Comparison of ENCODE assay signal across 26 mouse cellular contexts in the genomic region with DNA sequence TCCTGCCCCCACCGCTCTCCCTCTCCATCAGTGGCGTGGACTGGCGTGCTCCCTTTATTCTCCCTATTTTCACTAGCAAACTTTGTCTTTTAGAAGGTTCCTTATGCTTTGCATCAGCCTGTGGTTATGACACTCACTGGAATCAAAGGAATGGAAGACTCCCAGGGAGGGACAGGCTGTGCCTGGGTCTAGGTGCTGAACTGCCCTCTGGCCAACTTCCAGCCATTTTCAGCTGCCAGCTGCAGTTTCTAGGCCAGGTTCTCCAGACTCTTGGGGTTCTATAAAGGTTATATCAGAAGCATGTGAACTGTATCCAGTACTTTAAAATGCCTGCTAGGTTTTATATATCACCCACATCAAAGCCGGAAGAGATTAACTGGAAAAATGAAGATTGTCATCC. TPM values are rescaled to one million over a fixed set of nuclear protein-coding genes. Genes with fewer than 3 reads are reported as not detected.
DNase-seq lines count a peak whose midpoint lies in the region; ATAC-seq and TF ChIP-seq lines count a peak whose summit lies in the region.
"Had no signal": no experiment of that assay in that cellular context is flagged by ENCODE, and none has a peak within 500 bp of the region (broad histone marks: within the 10 kb centered on the region; RNA-seq: fewer than 3 reads in every experiment).

No protein-coding gene starts in this region.

- WGBS in kidney, adult 2 months: 92% methylated on average over 4 of the region's 4 CpGs
- WGBS in kidney, embryonic 16.5 days: 96% methylated on average over 4 of the region's 4 CpGs

- no peak overlapping the region for H3K4me2 ChIP-seq in kidney, embryonic 16.5 days (replicated peaks; ENCODE audit: low read depth, low read length)
- H3K4me2 ChIP-seq: embryonic facial prominence, embryonic 13.5 days; forebrain, embryonic 12.5 days; forebrain, embryonic 15.5 days; hindbrain, embryonic 12.5 days; hindbrain, embryonic 15.5 days had no signal

- TF ChIP-seq POLR2A in kidney, adult 2 months (IDR thresholded peaks at IDR 0.05; ENCODE audit: low read depth, low read length): no peak

- H3K4me1 ChIP-seq in kidney, adult 2 months (ENCODE audit: control insufficient read depth, insufficient read depth, low read length): no peaks in the 10 kb centered on the region; the same call in 1 of the 2 replicates
- no peaks in the 10 kb centered on the region for H3K4me1 ChIP-seq in kidney, embryonic 16.5 days (ENCODE audit: insufficient read depth, low read length)
- H3K4me1 ChIP-seq: embryonic facial prominence, embryonic 10.5 days; embryonic facial prominence, embryonic 13.5 days; heart, embryonic 10.5 days; hindbrain, embryonic 15.5 days had no signal

- H3K9ac ChIP-seq in kidney, embryonic 16.5 days (replicated peaks; ENCODE audit: low read length): no peak overlapping the region
- H3K9ac ChIP-seq: embryonic facial prominence, embryonic 13.5 days; forebrain, embryonic 12.5 days; forebrain, embryonic 15.5 days; hindbrain, embryonic 12.5 days; hindbrain, embryonic 15.5 days had no signal

- H3K36me3 ChIP-seq in kidney, adult 2 months (ENCODE audit: control insufficient read depth, insufficient read depth, low read length): no peaks in the 10 kb centered on the region
- no peaks in the 10 kb centered on the region for H3K36me3 ChIP-seq in kidney, embryonic 16.5 days (ENCODE audit: insufficient read depth, low read length)
- H3K36me3 ChIP-seq: embryonic facial prominence, embryonic 10.5 days; embryonic facial prominence, embryonic 13.5 days; forebrain, embryonic 12.5 days; forebrain, embryonic 15.5 days; G1E; heart, embryonic 10.5 days; hindbrain, embryonic 12.5 days; hindbrain, embryonic 15.5 days had no signal

- peak; percentile 38 for DNase-seq in adrenal gland, postnatal 10 days
- no peak for DNase-seq in adrenal gland, postnatal 36 days
- peak; percentile 54 for DNase-seq in gastrocnemius, adult 2 months
- DNase-seq in gastrocnemius, adult 8-10 months (ENCODE audit: low spot score in 2 of 2): no peak
- DNase-seq in kidney, adult 2 months: peak; percentile 65
- DNase-seq in thymus, postnatal 10 days (ENCODE audit: low spot score in 2 of 2): no peak
- DNase-seq: adrenal gland, adult 2 months; B cell, adult 2 months; cerebellum, adult 11-12 months; cerebellum, adult 8-10 months; cerebellum, postnatal 10 days; cerebellum, postnatal 36 days; embryo, embryonic 11 days; heart, adult 2 months had no signal

- H3K27me3 ChIP-seq in kidney, adult 2 months (replicated peaks; ENCODE audit: control insufficient read depth, insufficient read depth, low read length): no peaks in the 10 kb centered on the region
- H3K27me3 ChIP-seq in kidney, embryonic 16.5 days (ENCODE audit: insufficient read depth, low read length): no peaks in the 10 kb centered on the region
- H3K27me3 ChIP-seq: CH12.LX; embryonic facial prominence, embryonic 13.5 days; forebrain, embryonic 12.5 days; forebrain, embryonic 15.5 days; hindbrain, embryonic 12.5 days; hindbrain, embryonic 15.5 days had no signal

- ATAC-seq in kidney, embryonic 16.5 days (ENCODE audit: low FRiP score, low TSS enrichment): no peak
- ATAC-seq: forebrain, embryonic 15.5 days; intestine, postnatal 0 days had no signal

- no peaks in the 10 kb centered on the region for H3K9me3 ChIP-seq in kidney, embryonic 16.5 days (ENCODE audit: low read length)
- H3K9me3 ChIP-seq: embryonic facial prominence, embryonic 10.5 days; embryonic facial prominence, embryonic 13.5 days; forebrain, embryonic 12.5 days; forebrain, embryonic 15.5 days; G1E; heart, embryonic 10.5 days; hindbrain, embryonic 12.5 days; hindbrain, embryonic 15.5 days had no signal

- no peak overlapping the region for H3K4me3 ChIP-seq in gastrocnemius, adult 2 months
- no peak overlapping the region for H3K4me3 ChIP-seq in kidney, adult 2 months (ENCODE audit: insufficient read depth, low read depth, low read length)
- H3K4me3 ChIP-seq in kidney, embryonic 16.5 days (ENCODE audit: low read length): no peak overlapping the region
- H3K4me3 ChIP-seq: embryonic facial prominence, embryonic 10.5 days; embryonic facial prominence, embryonic 13.5 days; erythroblast, embryonic 14.5 days; forebrain, embryonic 12.5 days; forebrain, embryonic 15.5 days; heart, adult 2 months; heart, embryonic 10.5 days; hindbrain, embryonic 12.5 days; hindbrain, embryonic 15.5 days had no signal

- no peak overlapping the region for H3K27ac ChIP-seq in gastrocnemius, adult 2 months
- H3K27ac ChIP-seq in kidney, adult 2 months (ENCODE audit: insufficient read depth, low read depth, low read length): no peak overlapping the region
- no peak overlapping the region for H3K27ac ChIP-seq in kidney, embryonic 16.5 days (ENCODE audit: low read length)
- H3K27ac ChIP-seq: embryonic facial prominence, embryonic 10.5 days; embryonic facial prominence, embryonic 13.5 days; forebrain, embryonic 12.5 days; forebrain, embryonic 15.5 days; heart, adult 2 months; heart, embryonic 10.5 days; hindbrain, embryonic 12.5 days; hindbrain, embryonic 15.5 days had no signal

- no peak for TF ChIP-seq CTCF in gastrocnemius, adult 2 months (IDR thresholded peaks at IDR 0.05)
- TF ChIP-seq CTCF in kidney, adult 2 months (conservative IDR thresholded peaks at IDR 0.05; ENCODE audit: insufficient read depth, insufficient read length, low read depth, low read length): no peak

- intact Hi-C loops in gastrocnemius, adult 2 months (cut with DNase I): no loop called here

RNA-seq across cellular contexts. Expression of gene Mkln1, which starts 50.2 kb away (rescaled TPM):
- total RNA-seq in adrenal gland, postnatal 10 days (2021): 100 to 1,000 TPM; 168 to 186 TPM
- 100 to 1,000 TPM; 182 to 208 TPM for total RNA-seq in adrenal gland, postnatal 36 days (2021)
- total RNA-seq in gastrocnemius, adult 2 months (2021): 100 to 1,000 TPM; 151 to 170 TPM
- 100 to 1,000 TPM; 145 to 178 (median 153) TPM for total RNA-seq in gastrocnemius, adult 8-10 months (2022)
- 50.4 and 84.5 TPM in 2 replicates for polyA plus RNA-seq in kidney, adult 2 months (2012; rRNA removed)
- 209 and 214 TPM in 2 replicates for polyA plus RNA-seq in kidney, embryonic 16.5 days (2015; fragmentation: Nextera tagmentation; extraction: Ambion mirVana)

Comparison
In these comparisons a context has a peak if more than half of its experiments do, and no peak if none do; other contexts are left out.
1. DNase-seq: peak in adrenal gland, postnatal 10 days (single experiment), gastrocnemius, adult 2 months (single experiment) and kidney, adult 2 months (single experiment); none in adrenal gland, postnatal 36 days (0 of 2), gastrocnemius, adult 8-10 months (0 of 2) and thymus, postnatal 10 days (0 of 2).